Mouse (Mus musculus): ENCODE measurements around the gene Vmn2r82. TPM values are rescaled to one million over a fixed set of nuclear protein-coding genes. Genes with fewer than 3 reads are reported as not detected.
"Not testable (repeated sequence)": the region's sequence is repeated elsewhere in the genome, so short reads cannot be mapped to it uniquely, and the experiment has no call there.

The Vmn2r82 gene
- polyA plus RNA-seq (2015; fragmentation: Nextera tagmentation; extraction: Ambion mirVana) = not detected in 2 replicates

GRCm38 (mm10) chr10:79356220-79356619 is at the start of gene Vmn2r82:
Gene Vmn2r82, plus strand, starts transcription at chr10:79356520.
- not testable (repeated sequence) for H3K27ac ChIP-seq (ENCODE audit: low read length); ATAC-seq (ENCODE audit: low read depth); H3K9me3 ChIP-seq (ENCODE audit: control insufficient read depth, low read length); H3K36me3 ChIP-seq (ENCODE audit: control insufficient read depth, insufficient read depth, low read length); H3K9ac ChIP-seq (ENCODE audit: low read length); H3K27me3 ChIP-seq (ENCODE audit: control insufficient read depth, insufficient read depth, low read depth, low read length); H3K4me2 ChIP-seq (ENCODE audit: low read depth, low read length); H3K4me3 ChIP-seq (ENCODE audit: low read length); H3K4me1 ChIP-seq (replicated peaks; ENCODE audit: control insufficient read depth, insufficient read depth, low read length)
- WGBS = 68% methylated on average over 4 of the region's 4 CpGs

- H3K27me3 ChIP-seq (ENCODE audit: control insufficient read depth, insufficient read depth, low read depth, low read length); H3K36me3 ChIP-seq (ENCODE audit: control insufficient read depth, insufficient read depth, low read length); H3K4me1 ChIP-seq (replicated peaks; ENCODE audit: control insufficient read depth, insufficient read depth, low read length); H3K9ac ChIP-seq (ENCODE audit: low read length); ATAC-seq (ENCODE audit: low read depth); H3K9me3 ChIP-seq (ENCODE audit: control insufficient read depth, low read length): not testable (repeated sequence)
- peak overlapping the region; percentile 36 for H3K4me3 ChIP-seq (ENCODE audit: low read length)
- peak overlapping the region; percentile 37; the same call in 1 of the 2 replicates for H3K27ac ChIP-seq (ENCODE audit: low read length)
- peak overlapping the region; percentile 36 for H3K4me2 ChIP-seq (ENCODE audit: low read depth, low read length)
- WGBS = 2% methylated on average over 16 of the region's 16 CpGs
These were observed 34.1 kb upstream of the Vmn2r82 start for GRCm38 (mm10) chr10:79322033-79322736.

GRCm38 (mm10) chr10:79322737-79323086 is 33.6 kb upstream of the Vmn2r82 start:
- no peak overlapping the region for H3K9ac ChIP-seq (ENCODE audit: low read length)
- H3K36me3 ChIP-seq (ENCODE audit: control insufficient read depth, insufficient read depth, low read length) = no peaks in the 10 kb centered on the region
- no peak for ATAC-seq (ENCODE audit: low read depth)

GRCm38 (mm10) chr10:79399946-79400700 is 43.8 kb downstream of the Vmn2r82 start:
- not testable (repeated sequence) for H3K27me3 ChIP-seq (ENCODE audit: control insufficient read depth, insufficient read depth, low read depth, low read length); H3K4me1 ChIP-seq (replicated peaks; ENCODE audit: control insufficient read depth, insufficient read depth, low read length); H3K36me3 ChIP-seq (ENCODE audit: control insufficient read depth, insufficient read depth, low read length); ATAC-seq (ENCODE audit: low read depth); H3K9me3 ChIP-seq (ENCODE audit: control insufficient read depth, low read length); H3K9ac ChIP-seq (ENCODE audit: low read length); H3K4me3 ChIP-seq (ENCODE audit: low read length); H3K27ac ChIP-seq (ENCODE audit: low read length); H3K4me2 ChIP-seq (ENCODE audit: low read depth, low read length)
- WGBS = 83% methylated on average over 8 of the region's 8 CpGs

More at GRCm38 (mm10) chr10:79322737-79323086, 33.6 kb upstream of the Vmn2r82 start:
- no peak overlapping the region for H3K27ac ChIP-seq (ENCODE audit: low read length)
- no peaks in the 10 kb centered on the region for H3K27me3 ChIP-seq (ENCODE audit: control insufficient read depth, insufficient read depth, low read depth, low read length)
- H3K4me1 ChIP-seq (replicated peaks; ENCODE audit: control insufficient read depth, insufficient read depth, low read length) = no peaks in the 10 kb centered on the region
- H3K4me2 ChIP-seq (ENCODE audit: low read depth, low read length) = no peak overlapping the region
- H3K4me3 ChIP-seq (ENCODE audit: low read length) = no peak overlapping the region
- no peaks in the 10 kb centered on the region for H3K9me3 ChIP-seq (ENCODE audit: control insufficient read depth, low read length)

- Histone ChIP-seq H3K36me3 (ENCODE audit: control insufficient read depth, insufficient read depth, low read length) (no peaks in the 10 kb centered on the region), H3K4me3 (ENCODE audit: low read length) (peak overlapping the region; percentile 30; the same call in 1 of the 2 replicates), H3K27ac (ENCODE audit: low read length) (no peak overlapping the region), H3K9me3 (ENCODE audit: control insufficient read depth, low read length) (no peaks in the 10 kb centered on the region; the same call in 1 of the 2 replicates), H3K4me1 (replicated peaks; ENCODE audit: control insufficient read depth, insufficient read depth, low read length) (no peaks in the 10 kb centered on the region), H3K4me2 (ENCODE audit: low read depth, low read length) (peak overlapping the region; percentile 23; the same call in 1 of the 2 replicates), H3K27me3 (ENCODE audit: control insufficient read depth, insufficient read depth, low read depth, low read length) (no peaks in the 10 kb centered on the region), H3K9ac (ENCODE audit: low read length) (no peak overlapping the region)
- WGBS = 79% methylated on average over 24 of the region's 24 CpGs
- ATAC-seq (ENCODE audit: low read depth) = no peak
These were observed 60.9 kb downstream of the Vmn2r82 start for GRCm38 (mm10) chr10:79417142-79417771.

- not testable (repeated sequence) for H3K27ac ChIP-seq (ENCODE audit: low read length); H3K36me3 ChIP-seq (ENCODE audit: control insufficient read depth, insufficient read depth, low read length); H3K4me1 ChIP-seq (replicated peaks; ENCODE audit: control insufficient read depth, insufficient read depth, low read length); H3K9ac ChIP-seq (ENCODE audit: low read length); H3K27me3 ChIP-seq (ENCODE audit: control insufficient read depth, insufficient read depth, low read depth, low read length); ATAC-seq (ENCODE audit: low read depth); H3K9me3 ChIP-seq (ENCODE audit: control insufficient read depth, low read length); H3K4me3 ChIP-seq (ENCODE audit: low read length); H3K4me2 ChIP-seq (ENCODE audit: low read depth, low read length)
- 83% methylated on average over 6 of the region's 6 CpGs for WGBS
These were observed 61.5 kb downstream of the Vmn2r82 start for GRCm38 (mm10) chr10:79417772-79418170.

- 81% methylated on average over 23 of the region's 23 CpGs for whole genome bisulfite sequencing
- not testable (repeated sequence) for ATAC-seq (ENCODE audit: low read depth); H3K27me3 ChIP-seq (ENCODE audit: control insufficient read depth, insufficient read depth, low read depth, low read length); H3K4me1 ChIP-seq (replicated peaks; ENCODE audit: control insufficient read depth, insufficient read depth, low read length); H3K27ac ChIP-seq (ENCODE audit: low read length); H3K9me3 ChIP-seq (ENCODE audit: control insufficient read depth, low read length); H3K36me3 ChIP-seq (ENCODE audit: control insufficient read depth, insufficient read depth, low read length); H3K9ac ChIP-seq (ENCODE audit: low read length); H3K4me2 ChIP-seq (ENCODE audit: low read depth, low read length); H3K4me3 ChIP-seq (ENCODE audit: low read length)
These were observed 79.0 kb downstream of the Vmn2r82 start for GRCm38 (mm10) chr10:79435141-79435820.

Data from lung, embryonic 16.5 days (tissue).